Mouse (Mus musculus): Measurements from ENCODE around the gene Ednra.
"Not testable (repeated sequence)": the region's sequence is repeated elsewhere in the genome, so short reads cannot be mapped to it uniquely, and the experiment has no call there.

Ednra gene

GRCm38 (mm10) chr8:77714455-77714854 is 9.8 kb downstream of the Ednra start:
- no peak for DNase-seq

- no peak for DNase-seq
These were observed 10.6 kb downstream of the Ednra start for GRCm38 (mm10) chr8:77713688-77714087.

- DNase-seq = no peak
These were observed 19.5 kb downstream of the Ednra start for GRCm38 (mm10) chr8:77704768-77705167.

- no peak for DNase-seq
These were observed 26.2 kb downstream of the Ednra start for GRCm38 (mm10) chr8:77698028-77698427.

GRCm38 (mm10) chr8:77696182-77696581 is 28.1 kb downstream of the Ednra start:
- DNase-seq = no peak

GRCm38 (mm10) chr8:77695486-77696058 is 28.7 kb downstream of the Ednra start:
- DNase-seq = no peak

GRCm38 (mm10) chr8:77695070-77695469 is 29.2 kb downstream of the Ednra start:
- DNase-seq = no peak

GRCm38 (mm10) chr8:77694588-77694987 is 29.7 kb downstream of the Ednra start:
- no peak for DNase-seq

- not testable (repeated sequence) for DNase-seq
These were observed 34.7 kb downstream of the Ednra start for GRCm38 (mm10) chr8:77689421-77690059.

GRCm38 (mm10) chr8:77688978-77689377 is 35.3 kb downstream of the Ednra start:
- no peak for DNase-seq

GRCm38 (mm10) chr8:77684372-77684771 is 39.9 kb downstream of the Ednra start:
- no peak for DNase-seq

GRCm38 (mm10) chr8:77683356-77684106 is 40.7 kb downstream of the Ednra start:
- no peak for DNase-seq

GRCm38 (mm10) chr8:77682008-77682934 is 42.0 kb downstream of the Ednra start:
- DNase-seq = no peak

GRCm38 (mm10) chr8:77672036-77672435 is 52.2 kb downstream of the Ednra start:
- DNase-seq = no peak

- DNase-seq = no peak
These were observed 53.5 kb downstream of the Ednra start for GRCm38 (mm10) chr8:77670612-77671363.

GRCm38 (mm10) chr8:77667916-77668315 is 56.3 kb downstream of the Ednra start:
- no peak for DNase-seq

GRCm38 (mm10) chr8:77664901-77665300 is 59.4 kb downstream of the Ednra start:
- DNase-seq = no peak

GRCm38 (mm10) chr8:77659534-77660080 is 64.7 kb downstream of the Ednra start:
- no peak for DNase-seq

GRCm38 (mm10) chr8:77658356-77658755 is 65.9 kb downstream of the Ednra start:
- no peak for DNase-seq

GRCm38 (mm10) chr8:77650646-77651190 is 73.5 kb downstream of the Ednra start:
- DNase-seq = no peak

GRCm38 (mm10) chr8:77640093-77640839 is 84.0 kb downstream of the Ednra start:
- DNase-seq = no peak

All from cerebellum, adult 11-12 months (tissue).